Mouse (Mus musculus) C2C12 (cell line): ENCODE measurements around the gene Bcor. TPM values are rescaled to one million over a fixed set of nuclear protein-coding genes. Genes with fewer than 3 reads are reported as not detected.

Source experiments
- H3K27me3 ChIP-seq: one replicate; pipeline ENCODE4 v1.6.1; 2011; ENCODE audit not compliant: control insufficient read depth, insufficient read depth, insufficient read length
- H3K36me3 ChIP-seq: one replicate; pipeline ENCODE4 v1.6.1; 2011; ENCODE audit not compliant: control insufficient read depth, insufficient read depth
- H3K4me3 ChIP-seq: one replicate; pipeline ENCODE4 v1.5.1; 2011; ENCODE audit warnings: mild to moderate bottlenecking, control low read depth; ENCODE audit not compliant: poor library complexity, insufficient read depth, severe bottlenecking
- H3K79me2 ChIP-seq: one replicate; pipeline ENCODE4 v1.6.1; 2011; ENCODE audit not compliant: control insufficient read depth, insufficient read depth
- H3K79me3 ChIP-seq: one replicate; pipeline ENCODE4 v1.6.1; 2011; ENCODE audit warnings: low read depth, control low read depth
- H3ac ChIP-seq: one replicate; pipeline ENCODE3; 2011; ENCODE audit warnings: low read depth; ENCODE audit not compliant: control insufficient read depth, insufficient read length
- CEBPB ChIP-seq: IDR thresholded peaks from one replicate; pipeline ENCODE4 v1.6.1; 2011; ENCODE audit warnings: low read depth, mild to moderate bottlenecking, control low read depth, moderate library complexity
- CTCF ChIP-seq: IDR thresholded peaks from one replicate; pipeline ENCODE4 v1.5.1; 2011; ENCODE audit not compliant: control insufficient read depth, insufficient read depth, insufficient read length
- FOSL1 ChIP-seq: IDR thresholded peaks from one replicate; pipeline ENCODE4 v1.8.0; 2011; ENCODE audit warnings: mild to moderate bottlenecking, low read length; ENCODE audit not compliant: poor library complexity, insufficient read depth, severe bottlenecking
- MAX ChIP-seq: IDR thresholded peaks from one replicate; pipeline ENCODE4 v1.6.1; 2011; ENCODE audit warnings: mild to moderate bottlenecking, control low read depth
- MYOD1 ChIP-seq: IDR thresholded peaks from one replicate; pipeline ENCODE4 v1.6.1; 2011; ENCODE audit warnings: low read depth; ENCODE audit not compliant: control insufficient read depth, insufficient read length
- MYOG ChIP-seq: IDR thresholded peaks from one replicate; pipeline ENCODE4 v1.6.1; 2011; ENCODE audit not compliant: control insufficient read depth, insufficient read length; ENCODE audit errors: extremely low read depth
- USF1 ChIP-seq: IDR thresholded peaks from one replicate; pipeline ENCODE4 v1.6.1; 2011; ENCODE audit warnings: low read depth, mild to moderate bottlenecking, control low read depth, moderate library complexity
- polyA plus RNA-seq: library from polyadenylated mRNA; unstranded; fragments of >200 nt; fragmentation: generic; extraction: Trizol; gene quantifications from one replicate; pipeline ENCODE4 v1.2.1, GENCODE M21; 2012; ENCODE audit warnings: missing spikeins

The Bcor gene
- polyA plus RNA-seq, 1 experiment, result 15.2 TPM

DNA sequence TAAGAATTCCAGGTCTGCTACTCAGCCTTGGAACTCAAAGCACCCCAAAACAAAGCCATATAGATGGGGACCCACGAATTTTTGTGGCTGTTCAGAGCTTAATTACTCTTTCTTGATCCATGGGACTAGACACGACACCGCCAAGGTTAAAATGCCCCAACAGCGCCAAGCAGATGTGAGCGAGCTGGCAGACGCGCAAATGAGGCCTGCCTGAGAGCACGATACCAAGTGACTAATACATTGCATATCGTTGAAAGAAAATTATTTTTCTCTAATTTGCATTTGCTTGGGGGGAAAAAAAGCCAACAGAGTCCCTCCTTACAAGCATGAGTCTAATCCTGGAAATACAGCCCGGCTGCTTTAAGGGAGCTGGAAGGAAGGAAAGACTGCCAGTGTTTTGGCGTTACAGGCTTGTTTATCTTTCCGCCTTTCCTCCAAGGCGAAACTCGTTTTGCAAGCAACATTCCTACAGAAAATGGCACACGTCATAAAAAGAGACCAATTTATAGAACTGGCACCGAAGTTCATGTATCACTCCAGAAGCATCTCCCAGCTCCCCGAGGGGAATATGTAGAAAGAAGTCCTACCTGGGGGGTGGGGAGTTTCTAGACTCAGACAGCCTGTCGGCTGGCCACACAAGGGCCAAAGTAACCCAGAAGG is 92.2 kb downstream of the Bcor start:
- Histone ChIP-seq H3K27me3 (no peaks in the 10 kb centered on the region), H3K79me2 (peaks cover 88% of the 10 kb centered on the region), H3ac (no peak overlapping the region), H3K79me3 (peaks cover 23% of the 10 kb centered on the region), H3K4me3 (no peak overlapping the region), H3K36me3 (no peaks in the 10 kb centered on the region)
- TF ChIP-seq MYOD1, result no peak
- TF ChIP-seq CEBPB, result no peak
- no peak for TF ChIP-seq MYOG
- TF ChIP-seq FOSL1, result no peak
- TF ChIP-seq MAX, result no peak
- no peak for TF ChIP-seq CTCF

DNA sequence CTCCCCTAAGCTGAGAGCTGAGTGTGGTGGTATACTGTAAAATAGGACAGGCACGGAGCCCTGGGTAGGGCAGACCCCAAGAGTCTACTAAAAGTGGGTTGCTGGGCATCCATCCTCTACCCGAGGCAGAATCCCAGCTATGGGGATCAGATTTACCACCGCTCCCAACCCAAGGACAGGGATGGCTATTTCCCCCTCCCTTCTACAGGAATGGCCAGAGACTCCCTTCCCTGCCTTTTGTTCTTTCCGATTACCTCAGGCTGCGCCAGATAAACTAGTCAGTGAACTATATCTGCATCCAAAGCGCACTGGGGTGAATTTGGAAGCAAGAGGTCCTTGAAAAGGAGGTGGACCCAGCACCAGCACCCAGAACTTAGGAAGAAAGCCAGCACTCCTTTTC is 93.1 kb downstream of the Bcor start:
- Histone ChIP-seq H3K79me2 (peaks cover 79% of the 10 kb centered on the region), H3K36me3 (no peaks in the 10 kb centered on the region), H3K27me3 (no peaks in the 10 kb centered on the region), H3ac (no peak overlapping the region), H3K4me3 (no peak overlapping the region), H3K79me3 (peaks cover 20% of the 10 kb centered on the region)
- no peak for TF ChIP-seq CEBPB
- no peak for TF ChIP-seq USF1
- TF ChIP-seq MYOG, result no peak
- TF ChIP-seq CTCF, result no peak
- TF ChIP-seq MYOD1, result no peak
- TF ChIP-seq FOSL1, result no peak
- TF ChIP-seq MAX, result no peak

DNA sequence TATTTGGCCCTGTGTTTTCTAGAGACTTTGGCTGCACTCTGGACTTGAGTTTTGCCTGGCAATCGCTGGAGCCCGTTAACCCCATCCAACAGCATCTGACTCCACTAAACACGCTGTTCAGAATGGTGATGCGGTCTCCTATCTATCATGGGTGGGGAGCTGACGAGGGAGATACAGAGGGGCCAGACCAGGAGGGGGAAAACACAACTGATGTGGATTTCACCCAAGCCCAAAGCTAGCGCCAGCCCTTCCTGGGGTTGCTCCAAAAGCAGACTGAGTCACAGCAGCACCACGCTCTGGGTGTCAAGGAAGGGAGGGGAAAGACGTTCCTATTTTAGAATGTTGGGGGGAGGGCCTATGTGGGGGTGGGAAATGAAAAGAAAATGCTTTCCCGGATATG is 94.4 kb downstream of the Bcor start:
- Histone ChIP-seq H3K79me3 (peaks cover 19% of the 10 kb centered on the region), H3K27me3 (no peaks in the 10 kb centered on the region), H3K79me2 (peaks cover 74% of the 10 kb centered on the region), H3K36me3 (no peaks in the 10 kb centered on the region), H3ac (no peak overlapping the region), H3K4me3 (no peak overlapping the region)
- no peak for TF ChIP-seq USF1
- no peak for TF ChIP-seq MAX
- TF ChIP-seq MYOG, result no peak
- TF ChIP-seq MYOD1, result no peak
- TF ChIP-seq CTCF, result no peak
- TF ChIP-seq FOSL1, result no peak
- no peak for TF ChIP-seq CEBPB

DNA sequence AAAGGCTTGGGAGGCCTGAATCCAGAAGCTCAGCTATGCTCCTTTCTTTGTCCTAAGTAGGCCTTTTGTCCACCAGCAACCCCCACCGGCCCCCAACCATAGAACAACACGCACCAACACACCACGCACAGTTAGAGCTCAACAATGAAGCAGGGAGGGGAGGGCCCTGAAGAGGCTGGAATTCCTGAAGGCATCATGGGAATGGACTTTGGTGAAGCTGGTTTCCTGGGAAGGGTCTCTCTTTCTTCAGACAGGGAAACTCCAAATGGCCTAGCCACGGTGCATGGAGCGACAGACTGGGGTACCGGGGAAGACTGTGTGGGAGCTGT is 97.3 kb downstream of the Bcor start:
- Histone ChIP-seq H3K27me3 (no peaks in the 10 kb centered on the region), H3ac (no peak overlapping the region), H3K36me3 (peaks cover 3% of the 10 kb centered on the region), H3K4me3 (no peak overlapping the region), H3K79me2 (peaks cover 56% of the 10 kb centered on the region), H3K79me3 (peaks cover 20% of the 10 kb centered on the region)
- TF ChIP-seq MYOD1 (no peak), MYOG (no peak), MAX (no peak), CEBPB (no peak), FOSL1 (no peak), USF1 (no peak), CTCF (no peak)

DNA sequence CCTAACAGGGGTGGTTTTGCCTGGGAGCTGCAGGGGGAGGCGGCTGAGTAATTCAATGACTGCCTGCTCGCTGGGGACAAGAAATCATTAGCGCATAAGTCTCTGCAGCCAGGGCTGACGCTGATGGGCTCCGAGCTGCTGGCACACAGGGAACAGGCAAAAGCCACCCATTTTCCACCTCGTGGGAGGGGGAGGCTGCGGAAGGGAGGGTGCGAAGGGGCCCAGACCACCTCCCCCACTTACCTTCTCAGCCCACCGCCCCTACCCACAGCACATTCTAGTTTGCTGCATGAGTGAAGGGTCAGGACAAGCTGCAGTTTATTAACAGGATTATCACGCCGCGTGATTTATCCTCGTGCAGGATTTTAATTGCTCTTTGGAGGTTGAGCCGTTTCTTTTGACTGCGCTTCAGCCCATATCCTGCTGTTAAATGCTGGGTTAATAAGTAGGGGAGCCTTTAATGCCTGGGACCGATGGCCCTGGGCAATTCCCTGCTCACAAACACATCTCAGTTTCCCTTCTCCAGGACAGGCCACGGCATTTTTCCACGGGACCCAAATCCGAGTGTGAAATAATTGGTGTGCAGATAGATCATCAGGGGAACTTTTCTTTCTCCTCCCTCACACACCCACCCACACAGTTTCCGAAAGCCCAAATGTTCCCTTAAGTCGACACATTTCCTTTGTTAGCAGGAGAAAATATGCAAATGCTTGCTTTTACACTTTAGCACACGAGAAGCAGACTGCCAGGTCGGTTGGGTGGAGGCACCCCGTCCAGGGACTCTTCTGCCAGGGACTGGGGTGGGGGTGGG is 97.8 kb downstream of the Bcor start:
- Histone ChIP-seq H3ac (no peak overlapping the region), H3K79me3 (peaks cover 20% of the 10 kb centered on the region), H3K27me3 (no peaks in the 10 kb centered on the region)

More for the DNA sequence above, 97.8 kb downstream of the Bcor start:
- H3K36me3 ChIP-seq, result peaks cover 3% of the 10 kb centered on the region
- H3K4me3 ChIP-seq, result no peak overlapping the region
- peaks cover 51% of the 10 kb centered on the region for H3K79me2 ChIP-seq
- TF ChIP-seq FOSL1 (no peak), MYOD1 (no peak), CTCF (no peak), CEBPB (no peak), MAX (no peak), USF1 (no peak), MYOG (no peak)
